Mouse (Mus musculus) layer of hippocampus, postnatal 14 days (tissue): Measurements from ENCODE around the gene Tuba4a. TPM values are rescaled to one million over a fixed set of nuclear protein-coding genes. Genes with fewer than 3 reads are reported as not detected.

ENCODE experiments used
- DNase-seq, 2 experiments: peaks; one replicate each; pipeline ENCODE4 v3.0.0; 2021 to 2022; ENCODE audit warnings: low spot score in 2 of 2, mixed read lengths in 1 of 2
- long read RNA-seq, 2 experiments: library from polyadenylated mRNA; stranded (forward); transcript quantifications; one replicate each; pipeline ENCODE4 v2.0.0; 2021
- total RNA-seq, 2 experiments: library from RNA; stranded (reverse); gene quantifications; 2 replicates each; pipeline ENCODE4 v1.2.3; 2021

Gene Tuba4a
- total RNA-seq, result 100 to 1,000 TPM; 512 to 548 TPM
- long read RNA-seq, experiment 1, transcript Tuba4a-202 (4 exons, 2,840 nt), result major isoform, 128 of 216 reads
- long read RNA-seq, experiment 1, partial matches to known transcripts, result 18 of 216 reads
- long read RNA-seq, experiment 1, other reads (novel, unspliced or antisense), result 70 of 216 reads
- long read RNA-seq, experiment 2, transcript Tuba4a-202 (4 exons, 2,840 nt), result major isoform, 154 of 290 reads
- long read RNA-seq, experiment 2, partial matches to known transcripts, result 21 of 290 reads
- long read RNA-seq, experiment 2, other reads (novel, unspliced or antisense), result 115 of 290 reads

- no peak for DNase-seq
These were observed at the start of gene Tuba4a for GRCm38 (mm10) chr1:75219531-75219930. TSS of gene Tuba4a (minus strand) at chr1:75219865.

- peak in 1 of 2 experiments; percentile 71 for DNase-seq
These were observed 44.6 kb upstream of the Tuba4a start, which contains the start of gene Ptprn for GRCm38 (mm10) chr1:75264091-75264880. TSS of gene Ptprn (minus strand) at chr1:75264502.

GRCm38 (mm10) chr1:75262969-75263951 lies 43.6 kb upstream of the Tuba4a start:
- DNase-seq, result no peak

GRCm38 (mm10) chr1:75261278-75261677 lies 41.6 kb upstream of the Tuba4a start:
- no peak for DNase-seq

- DNase-seq, result no peak
These were observed 35.9 kb upstream of the Tuba4a start for GRCm38 (mm10) chr1:75255516-75256046.

- DNase-seq, result no peak
These were observed 35.0 kb upstream of the Tuba4a start for GRCm38 (mm10) chr1:75254625-75255013.

- peak; percentile 86 to 88 for DNase-seq
These were observed 34.4 kb upstream of the Tuba4a start for GRCm38 (mm10) chr1:75253849-75254624.

GRCm38 (mm10) chr1:75253029-75253428 lies 33.4 kb upstream of the Tuba4a start:
- no peak for DNase-seq

- no peak for DNase-seq
These were observed 32.6 kb upstream of the Tuba4a start for GRCm38 (mm10) chr1:75252308-75252707.

- no peak for DNase-seq
These were observed 31.7 kb upstream of the Tuba4a start for GRCm38 (mm10) chr1:75251112-75251970.

GRCm38 (mm10) chr1:75250498-75250897 lies 30.8 kb upstream of the Tuba4a start:
- no peak for DNase-seq

GRCm38 (mm10) chr1:75248041-75248772 lies 28.5 kb upstream of the Tuba4a start:
- DNase-seq, result no peak

GRCm38 (mm10) chr1:75247071-75247930 lies 27.6 kb upstream of the Tuba4a start:
- no peak for DNase-seq

- DNase-seq, result peak in 1 of 2 experiments; percentile 73
These were observed 25.2 kb upstream of the Tuba4a start for GRCm38 (mm10) chr1:75244836-75245235.

- no peak for DNase-seq
These were observed 24.6 kb upstream of the Tuba4a start for GRCm38 (mm10) chr1:75244175-75244826.

- no peak for DNase-seq
These were observed 23.7 kb upstream of the Tuba4a start for GRCm38 (mm10) chr1:75243411-75243810.

GRCm38 (mm10) chr1:75239591-75239990 lies 19.9 kb upstream of the Tuba4a start:
- no peak for DNase-seq
